ENCODE assay signal across 8 mouse cellular contexts in genomic region chr3:58414234-58414938, GRCm38 (mm10). TPM values are rescaled to one million over a fixed set of nuclear protein-coding genes. Genes with fewer than 3 reads are reported as not detected.
DNase-seq lines count a peak whose midpoint lies in the region.

Tsc22d2 (plus strand) TSS chr3:58414715.

- no peaks in the 10 kb centered on the region for H3K9me3 ChIP-seq in megakaryocyte, embryonic 14.5 days

- no peaks in the 10 kb centered on the region for H3K27me3 ChIP-seq in megakaryocyte, embryonic 14.5 days (replicated peaks)

- H3K4me1 ChIP-seq in megakaryocyte, embryonic 14.5 days: peaks cover 17% of the 10 kb centered on the region

- DNase-seq in adrenal gland, adult (ENCODE audit: inconsistent age in 2 of 2, low spot score in 1 of 2): peak; percentile 98 to 99
- DNase-seq in embryo, embryonic 10 days (ENCODE audit: low spot score): peak; percentile 94
- peak; percentile 99 for DNase-seq in gastrocnemius, postnatal 10 days
- DNase-seq in induced T-regulatory cell, adult 2 months (ENCODE audit: low read depth): peak; percentile 95
- DNase-seq in left cerebral cortex, adult 9 months (ENCODE audit: low spot score in 2 of 2): peak; percentile 81 to 96
- DNase-seq in right cerebral cortex, adult 2 months (ENCODE audit: low spot score in 2 of 2): peak; percentile 96 to 97
- peak; percentile 97 for DNase-seq in urinary bladder, postnatal 10 days (ENCODE audit: low spot score)

- peaks cover 7% of the 10 kb centered on the region for H3K36me3 ChIP-seq in megakaryocyte, embryonic 14.5 days (replicated peaks; ENCODE audit: low read length)

- H3K4me3 ChIP-seq in megakaryocyte, embryonic 14.5 days (replicated peaks): peak within 1 kb of the TSS; percentile 99

RNA-seq across cellular contexts. Expression of gene Tsc22d2, which starts in this region (rescaled TPM):
- total RNA-seq in gastrocnemius, postnatal 10 days (2021): 10 to 100 TPM; 22.5 to 28.3 TPM
- 8.0 and 14.5 TPM in 2 replicates for polyA plus RNA-seq in megakaryocyte, embryonic 14.5 days (2012; ENCODE audit: insufficient read depth, low replicate concordance)

Comparison
In these comparisons a context has a peak if more than half of its experiments do, and no peak if none do; other contexts are left out.
1. Peak in every context shown above with its lines: DNase-seq and H3K4me3 ChIP-seq.